Mouse (Mus musculus) embryo, embryonic 10.5 days (tissue): Measurements from ENCODE around the gene Xiap.
"Not testable (repeated sequence)": the region's sequence is repeated elsewhere in the genome, so short reads cannot be mapped to it uniquely, and the experiment has no call there.

Source experiments
- DNase-seq: peaks from one replicate; pipeline ENCODE4 v3.0.0-alpha.2; 2015; ENCODE audit warnings: low spot score

Gene Xiap

DNA sequence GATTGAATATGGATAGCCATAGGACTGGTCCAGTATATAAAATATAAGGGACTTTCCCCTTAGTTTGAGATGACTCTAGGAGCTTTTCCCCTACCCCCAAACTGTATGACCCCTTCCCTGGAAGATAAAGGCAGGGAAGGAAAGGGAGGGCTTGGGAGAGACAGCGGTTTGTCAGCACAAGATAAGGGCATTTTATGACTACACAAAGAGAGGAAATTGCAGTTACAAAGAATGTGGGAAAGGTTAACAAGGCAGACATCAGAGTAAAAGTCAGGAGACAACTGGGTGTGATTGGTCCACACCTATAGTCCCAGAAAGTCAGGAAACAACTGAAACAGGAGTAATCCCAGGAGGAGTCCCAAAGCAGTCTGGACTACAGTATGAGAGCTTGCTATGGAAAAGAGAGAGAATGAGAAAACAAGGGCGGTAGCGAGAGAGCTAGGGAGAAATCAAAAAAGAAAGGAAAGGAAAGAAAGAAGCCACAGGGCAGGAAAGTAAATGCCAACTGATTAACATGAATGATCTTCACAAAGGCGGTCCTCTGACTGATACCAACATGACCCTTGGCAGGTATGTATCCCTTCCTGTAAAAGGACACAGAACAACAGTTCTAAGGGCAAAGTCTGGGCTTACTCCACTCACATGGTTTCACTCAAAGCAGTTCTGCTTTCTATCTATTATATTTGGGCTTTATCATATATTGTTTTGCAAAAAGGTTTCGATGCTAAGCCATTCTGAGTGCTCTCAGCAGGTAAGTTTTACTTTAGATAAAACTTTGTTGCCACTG is at the start of gene Xiap:
Gene Xiap, plus strand, starts transcription at position 398 of the 787 bp plus-strand sequence.
- DNase-seq, result no peak

DNA sequence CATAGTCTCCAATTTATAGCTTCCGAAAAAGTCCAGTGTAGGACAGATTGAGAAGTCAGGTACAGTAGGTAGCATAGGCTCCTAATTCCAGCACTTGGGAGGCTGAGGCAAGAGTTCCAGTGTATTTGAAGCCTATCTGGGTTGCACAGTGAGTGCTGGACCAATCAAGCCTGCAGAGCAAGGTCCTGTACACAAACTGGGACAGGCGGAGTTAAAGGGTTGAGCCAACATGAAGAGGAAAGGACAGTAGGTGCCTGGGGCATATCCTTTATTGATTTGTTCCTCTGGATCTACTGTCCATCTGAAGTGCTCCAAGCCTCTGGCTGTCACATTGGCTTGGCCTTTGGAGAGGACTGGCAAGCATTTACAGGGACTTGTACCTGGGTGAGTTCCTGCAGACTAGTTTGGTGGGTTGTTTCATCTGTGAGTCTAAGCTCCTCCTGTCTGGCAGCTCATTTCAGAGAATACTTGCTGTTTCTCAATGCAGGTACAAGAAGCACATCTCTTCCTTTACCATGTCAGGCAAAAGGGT is 46.7 kb upstream of the Xiap start:
- DNase-seq, result no peak

DNA sequence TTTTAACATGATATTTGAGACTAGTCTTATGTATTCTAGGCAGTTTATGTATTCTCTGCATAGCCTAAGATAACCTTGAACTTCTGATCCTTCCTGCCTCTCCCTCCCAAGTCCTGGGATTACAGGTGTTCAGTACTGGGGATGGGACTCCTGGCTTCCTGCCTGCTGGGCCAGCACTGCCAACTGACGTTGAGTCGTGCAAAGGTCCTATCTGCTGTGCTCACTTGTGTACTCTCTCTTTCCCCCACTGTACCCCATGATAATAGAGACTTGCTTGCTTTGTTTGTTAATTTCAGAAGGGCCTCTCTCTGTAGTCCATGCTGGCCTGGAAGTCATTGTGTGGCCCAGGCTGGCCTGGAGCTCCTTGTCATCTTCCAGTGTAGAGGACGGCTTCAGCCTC is 45.7 kb upstream of the Xiap start:
- no peak for DNase-seq

DNA sequence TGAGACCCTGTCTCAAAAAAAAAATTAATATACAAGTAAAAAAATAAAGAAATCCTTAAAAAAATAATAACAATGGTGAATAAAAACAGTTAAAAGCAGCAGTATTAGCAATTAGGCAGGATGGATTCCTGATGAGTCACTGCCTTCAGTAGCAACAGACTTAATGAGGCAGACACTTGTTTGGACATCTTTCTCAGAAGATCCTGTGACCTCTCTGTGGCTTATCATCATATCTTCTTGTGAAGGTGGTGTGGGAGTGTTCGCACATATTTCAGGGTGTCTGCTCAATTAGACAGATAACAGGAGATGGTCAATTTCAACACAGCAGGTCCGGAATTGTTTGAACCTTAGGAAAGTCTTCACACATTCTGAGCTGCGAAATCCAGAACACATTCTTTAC is 45.0 kb upstream of the Xiap start:
- no peak for DNase-seq

DNA sequence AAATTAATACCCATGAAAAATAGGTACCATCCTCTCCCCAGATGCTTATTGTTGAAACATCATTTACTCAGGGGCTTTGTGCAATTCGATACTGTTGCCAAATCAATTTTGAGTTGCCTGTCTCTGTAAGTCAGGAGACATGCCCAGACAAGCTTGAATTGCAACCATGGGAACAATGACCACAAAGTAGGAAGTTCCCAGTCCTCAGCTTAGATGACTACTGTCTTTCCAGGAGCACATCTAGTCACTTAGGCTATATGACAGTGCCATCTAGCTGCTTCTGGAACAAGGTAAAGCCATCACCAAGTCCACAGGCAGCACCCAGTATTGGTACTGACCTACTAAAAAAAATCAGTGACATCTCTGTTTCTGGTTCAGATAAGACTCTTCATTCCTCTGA is 41.4 kb upstream of the Xiap start:
- peak; percentile 3 for DNase-seq

DNA sequence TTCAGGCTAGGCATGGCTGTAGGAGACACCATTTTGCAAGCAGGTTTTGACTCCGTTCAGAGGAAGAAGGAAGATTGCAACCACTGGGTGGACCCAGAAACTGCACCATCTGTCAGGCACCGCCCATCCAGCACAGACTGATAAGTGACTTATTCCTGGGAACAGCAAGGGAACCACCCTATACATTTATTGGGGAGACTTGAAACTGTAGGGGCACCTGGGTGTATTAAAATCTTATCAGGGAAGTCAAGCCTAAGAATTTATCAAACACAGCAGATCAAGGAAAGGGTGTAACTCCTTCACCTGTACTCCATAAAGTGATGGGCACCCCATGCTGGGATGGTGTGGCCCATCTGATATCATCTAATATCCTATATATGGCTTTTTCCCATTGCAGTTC is 40.0 kb upstream of the Xiap start:
- DNase-seq, result no peak

DNA sequence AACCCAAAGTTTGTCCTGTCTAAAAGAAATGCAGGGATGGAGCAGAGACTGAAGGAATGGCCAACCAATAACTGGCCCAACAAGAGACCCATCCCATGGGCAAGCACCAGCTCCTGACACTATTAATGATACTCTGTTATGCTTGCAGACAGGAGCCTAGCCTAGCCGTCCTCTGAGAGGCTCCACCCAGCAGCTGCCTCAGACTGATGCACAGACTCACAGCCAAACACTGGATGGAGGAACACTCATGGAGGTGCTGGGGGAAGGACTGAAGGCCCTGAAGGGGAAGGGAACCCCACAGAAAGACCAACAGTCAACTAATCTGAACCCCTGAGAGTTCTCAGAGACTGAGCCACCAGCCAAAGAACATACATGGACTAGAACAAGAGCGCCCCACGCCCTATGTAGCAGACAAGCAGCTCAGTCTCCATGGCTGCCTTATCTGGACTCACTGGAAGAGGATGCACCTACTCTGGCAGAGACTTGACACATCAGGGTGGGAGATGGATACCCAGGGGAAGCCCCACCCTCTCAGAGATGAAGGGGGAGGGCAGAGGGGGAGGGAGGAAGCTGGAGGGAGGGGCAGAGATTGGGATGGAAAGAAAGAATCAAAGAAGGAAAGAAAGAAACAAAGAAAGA is 33.6 kb upstream of the Xiap start:
- not testable (repeated sequence) for DNase-seq

DNA sequence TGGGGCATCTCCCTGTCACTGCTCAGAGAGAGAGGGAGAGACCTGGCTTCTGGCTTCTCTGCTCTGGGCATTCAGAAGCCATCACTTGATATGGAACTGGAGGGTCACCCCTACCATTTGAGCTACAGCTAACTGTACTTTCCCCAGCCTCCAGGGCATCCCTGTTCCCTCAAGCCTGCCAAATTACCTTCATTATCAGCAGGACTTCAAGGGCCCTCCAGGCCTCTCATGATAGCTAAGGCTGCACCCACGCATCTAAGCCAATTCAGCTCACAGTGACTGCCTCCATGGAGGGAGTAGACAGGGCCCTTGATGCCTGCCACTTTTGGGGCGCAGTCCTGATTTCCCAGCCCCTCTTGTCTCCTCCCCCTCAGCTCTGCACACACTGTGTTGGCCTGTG is 32.5 kb upstream of the Xiap start:
- DNase-seq, result not testable (repeated sequence)

DNA sequence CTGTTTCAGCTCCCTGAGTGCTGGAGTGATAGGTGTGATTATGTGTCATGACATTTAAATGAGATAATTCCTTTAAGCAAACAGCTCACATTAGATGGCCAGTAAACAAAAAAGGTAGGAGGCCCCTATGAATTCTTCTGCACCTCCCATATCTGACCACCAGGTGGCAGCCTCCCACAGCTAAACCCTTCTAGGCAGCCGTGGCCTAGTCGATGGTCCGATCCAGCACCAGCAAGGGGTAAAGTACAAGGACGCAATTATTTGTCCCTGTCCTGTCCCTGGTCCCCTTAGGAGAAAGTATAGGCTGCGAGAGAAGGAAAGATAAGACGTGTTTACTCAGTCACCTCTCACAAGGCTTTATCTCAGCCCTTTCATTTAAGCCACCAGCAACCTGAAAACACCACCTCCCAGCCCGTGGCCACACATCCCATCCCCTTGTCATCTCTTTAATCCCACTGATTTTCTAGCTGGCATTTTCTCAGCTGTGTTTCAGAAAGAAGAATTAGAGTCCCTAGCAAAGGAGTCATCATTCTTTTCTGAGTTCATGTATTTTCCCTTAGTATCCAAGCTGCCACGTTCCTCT is 26.3 kb upstream of the Xiap start:
- peak; percentile 78 for DNase-seq

DNA sequence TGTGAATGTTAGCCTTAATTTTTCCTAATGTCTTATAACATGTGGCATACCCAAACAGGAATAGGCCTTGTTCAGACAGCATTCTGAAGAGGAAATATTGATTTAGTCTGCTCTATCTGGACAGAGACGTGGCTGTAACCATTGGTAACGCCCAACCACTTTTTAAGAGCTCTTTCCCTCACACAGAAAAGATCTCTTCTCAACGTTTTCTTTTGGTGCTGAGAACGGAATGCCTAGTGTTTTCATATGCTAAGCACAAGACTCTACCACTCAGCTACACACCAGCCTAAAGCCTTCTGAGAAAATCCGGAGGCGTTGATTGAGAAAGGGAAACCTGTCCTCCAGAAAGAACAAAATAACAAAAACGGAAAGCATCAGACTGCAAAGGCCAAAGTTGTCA is 25.6 kb upstream of the Xiap start:
- DNase-seq, result no peak

DNA sequence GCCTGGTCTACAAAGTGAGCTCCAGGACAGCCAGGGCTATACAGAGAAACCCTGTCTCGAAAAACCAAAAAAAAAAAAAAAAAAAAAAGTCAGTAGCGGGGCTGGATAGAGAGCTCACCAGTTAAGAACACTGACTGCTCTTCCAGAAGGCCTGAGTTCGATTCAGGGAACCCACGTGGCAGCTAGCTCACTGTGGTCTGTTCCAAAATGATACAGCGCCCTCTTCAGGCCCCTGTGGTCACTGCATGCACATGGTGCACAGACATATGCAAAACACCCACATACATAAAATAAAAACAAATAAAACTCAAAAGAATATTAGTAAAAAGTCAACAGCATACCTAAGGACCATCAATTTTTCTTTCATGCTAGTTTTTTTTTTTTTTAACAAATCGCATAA is 20.0 kb upstream of the Xiap start:
- DNase-seq, result no peak

DNA sequence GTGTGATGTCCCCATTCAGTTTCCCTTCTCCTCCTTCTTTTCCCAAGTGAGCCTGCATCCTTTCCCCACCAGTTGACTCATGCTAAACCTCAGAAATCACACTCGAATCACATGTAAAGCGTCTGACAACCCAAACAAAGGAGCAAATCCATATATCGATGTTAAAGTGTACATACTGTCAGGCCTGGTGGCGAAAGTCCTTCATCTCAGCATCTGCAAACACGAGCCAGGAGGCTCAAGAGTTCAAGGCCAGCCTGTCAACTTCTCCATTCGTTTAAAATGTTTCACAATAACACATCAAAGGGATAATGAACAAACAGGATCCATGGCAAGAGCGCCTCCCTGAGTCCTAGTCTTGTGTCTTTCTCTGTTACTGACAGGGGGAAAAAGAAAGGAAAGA is 14.5 kb upstream of the Xiap start:
- DNase-seq, result no peak

DNA sequence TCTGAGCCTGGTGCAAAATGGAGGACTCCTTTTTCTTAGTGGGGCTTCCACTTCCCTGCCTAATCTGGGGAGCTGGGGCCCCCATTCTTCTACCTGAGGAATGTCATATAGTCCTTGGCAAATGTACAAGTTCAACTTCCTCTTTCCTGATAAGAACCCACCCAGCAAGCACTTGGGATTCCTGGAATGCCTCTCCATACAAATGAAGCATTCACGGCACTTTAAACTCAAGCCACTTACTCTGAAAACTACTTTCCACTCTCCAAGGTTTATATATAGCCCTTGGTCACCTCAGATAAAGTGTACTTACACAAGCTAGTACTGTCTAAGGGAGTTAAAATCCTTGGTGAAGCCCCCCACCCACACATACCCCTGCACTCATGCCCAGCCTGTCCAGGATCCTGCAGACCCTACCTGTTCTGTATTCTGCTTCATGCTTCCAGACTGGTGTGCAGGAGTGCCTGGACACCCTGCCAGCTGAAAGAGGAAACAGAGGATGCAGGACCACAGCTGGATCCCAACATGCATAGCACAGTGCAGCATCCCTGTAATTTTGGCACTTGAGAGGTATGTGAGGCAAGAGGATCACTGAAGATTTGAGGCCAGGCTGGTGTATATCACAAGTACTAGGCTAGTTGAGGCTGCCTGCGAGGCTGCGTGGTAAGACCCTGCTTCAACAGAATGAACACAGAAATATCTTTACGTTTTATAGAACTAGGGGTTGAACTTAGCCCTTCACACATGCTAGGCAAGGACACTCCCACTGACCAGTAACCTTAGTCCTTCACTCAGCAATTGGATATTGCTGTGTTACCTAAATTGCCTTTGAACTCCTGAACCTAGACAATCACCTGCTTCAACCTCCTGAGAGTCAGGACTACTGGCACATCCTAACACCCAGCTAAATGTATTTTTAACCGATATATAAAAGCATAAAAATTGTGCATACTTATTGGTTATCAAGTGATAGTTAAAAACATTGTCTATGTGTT is 8.5 kb upstream of the Xiap start:
- DNase-seq, result no peak

DNA sequence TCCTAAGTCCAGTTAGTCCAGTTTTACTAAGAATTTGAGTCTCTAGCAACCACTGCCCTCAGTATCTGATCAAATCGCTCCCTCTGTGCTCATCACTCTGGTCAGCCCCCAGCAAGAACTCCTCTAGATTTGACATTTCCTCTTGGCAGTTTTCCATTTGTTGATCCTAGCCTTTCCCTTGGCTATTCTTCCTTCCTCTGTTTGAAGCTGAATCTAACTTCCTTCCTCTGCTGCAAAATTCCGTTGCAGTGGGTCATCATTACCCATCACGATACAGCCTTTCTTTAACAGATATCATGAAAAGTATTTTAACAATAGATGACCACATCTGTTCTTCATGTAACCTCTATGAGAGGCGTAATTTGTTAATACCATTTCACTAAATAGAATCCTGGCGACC is 2.5 kb upstream of the Xiap start:
- DNase-seq, result no peak

DNA sequence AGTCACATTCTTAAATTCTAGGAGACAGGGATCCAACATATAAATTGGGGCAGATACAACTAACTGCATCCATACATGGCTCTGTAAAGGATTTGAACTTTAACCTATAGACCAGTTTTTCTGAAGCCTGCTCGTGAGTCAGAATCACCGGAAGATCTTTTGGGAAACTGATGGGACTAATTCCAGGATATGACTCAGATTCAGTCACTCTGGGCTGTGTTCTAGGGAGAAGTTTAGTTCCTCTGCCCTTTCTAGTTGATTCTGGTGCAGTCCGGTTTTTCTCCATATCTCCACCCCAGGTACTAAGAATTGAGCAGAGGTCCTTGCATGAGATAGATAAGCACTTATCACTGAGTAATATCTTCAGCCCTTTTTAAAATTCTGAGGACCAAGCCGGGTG is 1.6 kb upstream of the Xiap start:
- DNase-seq, result no peak

DNA sequence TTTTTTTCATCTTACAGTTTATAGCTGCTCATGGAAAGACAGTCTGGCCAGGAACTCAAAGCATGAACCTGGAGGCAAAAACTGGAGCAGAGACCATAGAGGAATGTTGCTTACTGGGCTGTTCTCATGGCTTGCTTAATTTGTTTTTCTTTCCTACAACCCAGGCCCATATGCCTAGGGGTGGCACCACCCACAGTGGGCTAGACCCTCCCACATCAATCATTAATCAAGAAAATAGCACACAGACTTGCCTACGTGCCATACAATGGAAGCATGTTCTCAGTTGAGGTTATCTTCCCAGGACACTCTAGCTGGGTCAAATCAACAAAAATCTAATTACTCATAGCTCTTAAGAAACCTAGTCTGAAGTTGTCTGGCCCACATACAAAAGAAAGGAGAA is 4.1 kb downstream of the Xiap start:
- DNase-seq, result no peak

DNA sequence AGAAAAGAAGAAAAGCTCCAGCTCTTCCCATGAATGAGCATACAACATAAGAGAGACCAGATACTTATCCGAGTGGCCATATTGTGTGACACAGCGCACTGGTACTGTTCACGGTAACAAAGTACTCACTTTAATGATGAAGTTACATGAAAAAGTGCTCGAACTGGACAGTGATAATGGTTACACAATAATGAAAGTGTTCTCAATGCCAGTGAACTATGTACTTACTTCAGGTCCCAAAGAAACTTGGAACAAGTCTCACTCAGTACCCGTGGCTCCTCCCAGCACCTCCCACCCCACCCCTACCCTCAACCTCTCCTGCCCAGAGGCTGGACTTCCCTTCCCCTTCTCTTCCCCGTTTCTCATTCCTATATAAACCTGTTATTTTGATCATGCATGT is 5.6 kb downstream of the Xiap start:
- no peak for DNase-seq

DNA sequence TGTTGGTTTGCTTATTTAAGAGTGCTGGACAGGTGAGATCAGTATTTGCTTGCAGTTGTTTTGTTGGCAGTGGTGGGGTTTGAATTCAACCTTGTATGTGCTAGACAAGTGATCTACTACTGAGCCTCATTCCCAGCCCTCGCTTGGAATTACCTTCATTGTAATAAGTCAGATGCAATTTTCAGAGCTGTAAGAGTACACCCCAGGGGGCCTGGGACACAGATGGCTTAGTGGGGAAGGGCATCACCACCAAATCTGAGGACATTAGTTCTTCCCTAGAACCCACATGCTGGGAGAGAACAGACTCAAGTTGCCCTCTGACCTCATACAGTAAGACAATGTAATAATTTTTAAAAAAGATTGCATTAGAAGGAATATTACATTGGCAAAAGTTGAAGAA is 7.3 kb downstream of the Xiap start:
- DNase-seq, result no peak

DNA sequence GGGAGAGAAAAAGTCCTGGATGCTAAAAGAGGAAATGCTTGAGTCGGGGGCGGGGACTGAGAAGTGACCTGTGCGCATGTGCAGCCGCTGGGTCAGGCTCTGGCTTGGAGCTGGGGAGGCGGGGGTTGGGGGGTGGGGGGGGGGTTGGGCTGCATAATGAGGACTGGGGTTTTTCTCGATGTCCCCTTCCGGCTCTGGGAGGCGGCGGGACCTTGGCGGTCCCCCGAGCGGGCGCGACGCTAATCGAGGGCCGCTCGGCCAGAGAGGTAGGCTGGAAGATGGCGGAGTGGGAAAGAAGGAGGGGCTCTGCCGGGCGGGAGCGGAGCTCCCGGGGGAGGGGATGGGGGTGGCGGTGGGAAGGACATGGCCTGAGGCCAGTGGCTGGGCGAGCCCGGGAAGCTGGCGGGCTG is 8.3 kb downstream of the Xiap start:
- DNase-seq, result peak; percentile 78

DNA sequence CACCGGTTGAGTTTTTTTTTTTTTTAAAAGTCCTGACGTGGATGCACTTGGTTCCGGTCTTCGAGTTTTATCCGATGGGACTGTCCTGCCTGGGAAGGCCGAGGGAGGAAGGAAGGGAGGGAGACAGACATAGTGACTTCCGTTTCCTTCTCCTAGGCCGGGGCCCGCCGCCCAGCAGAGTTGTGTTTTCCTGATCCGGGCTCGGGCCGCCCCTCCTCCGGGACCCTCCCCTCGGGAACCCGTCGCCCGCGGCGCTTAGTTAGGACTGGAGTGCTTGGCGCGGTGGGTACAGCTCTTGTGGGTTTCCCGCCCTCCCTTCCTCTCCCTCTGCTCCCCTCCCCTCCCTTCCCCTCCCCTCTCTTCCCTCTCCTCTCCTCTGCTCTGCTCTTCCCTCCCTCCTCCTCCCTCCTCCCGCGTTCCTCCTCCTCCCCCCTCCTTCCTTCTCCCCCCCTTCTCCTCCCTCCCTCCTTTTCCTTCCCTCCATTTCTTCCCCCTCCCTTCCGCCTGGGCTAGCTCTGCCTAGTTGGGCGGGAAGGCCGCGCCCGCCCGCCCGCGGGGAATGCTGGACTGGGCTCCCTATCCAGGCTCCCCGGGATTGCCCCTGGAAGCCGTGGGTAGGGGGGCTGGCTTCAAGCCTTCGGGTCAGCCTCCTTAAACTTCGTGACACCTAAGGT is 8.9 kb downstream of the Xiap start:
- peak; percentile 82 for DNase-seq

DNA sequence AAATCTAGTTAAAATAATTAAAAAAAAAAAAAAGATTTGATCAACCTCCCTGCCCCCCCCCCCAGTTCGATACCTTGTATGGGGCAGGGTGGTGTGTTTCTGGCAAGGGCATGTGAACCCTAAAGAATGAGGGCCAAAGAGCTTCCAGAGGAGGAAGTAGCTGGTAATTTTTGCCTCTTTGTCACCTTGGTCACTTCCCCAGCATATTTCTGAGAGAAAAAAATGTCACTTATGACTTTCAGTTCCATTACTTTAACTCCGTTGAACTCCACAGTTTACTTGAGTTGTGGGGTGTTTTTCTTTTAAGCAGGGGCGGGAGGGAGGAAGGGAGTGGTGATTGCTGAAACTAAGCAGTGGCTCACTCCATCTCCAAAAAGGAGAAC is 9.4 kb downstream of the Xiap start:
- peak; percentile 29 for DNase-seq

DNA sequence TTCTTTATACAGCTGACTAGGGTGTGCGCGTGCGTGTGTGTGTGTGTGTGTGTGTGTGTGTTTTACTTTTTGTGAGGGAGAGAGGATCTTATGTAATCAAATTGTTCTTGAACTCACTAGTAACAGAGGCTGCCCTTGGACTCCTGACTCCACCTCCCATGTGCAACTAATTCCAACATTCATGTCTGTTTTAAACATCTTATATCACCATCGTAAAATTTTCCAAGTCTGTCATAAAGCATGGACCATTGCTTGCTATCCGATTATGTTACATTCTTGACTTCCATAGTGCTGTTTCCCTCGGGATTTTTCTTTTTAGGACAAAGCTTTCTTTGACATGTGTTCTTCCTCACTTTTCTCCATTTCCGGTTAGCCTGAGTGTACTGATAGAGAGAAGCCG is 28.3 kb downstream of the Xiap start:
- DNase-seq, result no peak
